Mouse (Mus musculus) kidney, adult 2 months (tissue): ENCODE results near the gene 1110059G10Rik. TPM values are rescaled to one million over a fixed set of nuclear protein-coding genes. Genes with fewer than 3 reads are reported as not detected.
A peak's percentile ranks its signal among the peaks of the same experiment; 100 is the strongest.

Experiments used
- DNase-seq: peaks from one replicate; pipeline ENCODE4 v3.0.0; 2021
- H3K27ac ChIP-seq: fragments of 200-500 bp; 2 replicates; pipeline ENCODE4 v1.5.1; 2012; ENCODE audit warnings: low read depth, low read length, control low read depth, inconsistent platforms; ENCODE audit not compliant: insufficient read depth
- H3K27me3 ChIP-seq: fragments of 200-500 bp; replicated peaks from 2 replicates; pipeline ENCODE4 v1.6.1; 2012; ENCODE audit warnings: mild to moderate bottlenecking, moderate library complexity, low read length, inconsistent platforms; ENCODE audit not compliant: control insufficient read depth, insufficient read depth
- H3K36me3 ChIP-seq: fragments of 200-500 bp; 2 replicates; pipeline ENCODE4 v1.6.1; 2012; ENCODE audit warnings: mild to moderate bottlenecking, moderate library complexity, low read length, inconsistent platforms; ENCODE audit not compliant: control insufficient read depth, insufficient read depth
- H3K4me1 ChIP-seq: fragments of 200-500 bp; 2 replicates; pipeline ENCODE4 v1.6.1; 2011; ENCODE audit warnings: low read length; ENCODE audit not compliant: control insufficient read depth, insufficient read depth
- H3K4me3 ChIP-seq: fragments of 200-500 bp; 2 replicates; pipeline ENCODE4 v1.5.1; 2011; ENCODE audit warnings: mild to moderate bottlenecking, low read depth, low read length, control low read depth; ENCODE audit not compliant: insufficient read depth
- CTCF ChIP-seq: fragments of 200-500 bp; conservative IDR thresholded peaks from 2 replicates; pipeline ENCODE4 v1.5.1; 2011; ENCODE audit warnings: low read depth, mild to moderate bottlenecking, control low read depth, low read length, moderate library complexity, mixed read lengths; ENCODE audit not compliant: insufficient read depth, insufficient read length
- POLR2A ChIP-seq: fragments of 200-500 bp; IDR thresholded peaks from one replicate; pipeline ENCODE4 v1.6.1; 2011; ENCODE audit warnings: low read depth, low read length, control low read depth
- WGBS: fragments of 180-500 bp; shearing (Covaris S2); methylation state at CpG from one replicate; pipeline ENCODE4 v1.1.7; 2018; 5-methylcytosine and 5-hydroxymethylcytosine counted together
- polyA plus RNA-seq: library from polyadenylated mRNA; depleted of rRNA; stranded (reverse); fragments of >200 nt; gene quantifications from 2 replicates; pipeline ENCODE4 v1.2.3, GENCODE M21; 2012; rRNA removed

The 1110059G10Rik gene
- 2.6 and 4.5 TPM in 2 replicates for polyA plus RNA-seq

GRCm38 (mm10) chr9:122950643-122951475, at the start of gene 1110059G10Rik, which contains the start of gene Kif15:
Gene 1110059G10Rik, minus strand, starts transcription at chr9:122951000.
Gene Kif15, plus strand, starts transcription at chr9:122951046.
- peak within 1 kb of the TSS; percentile 90 for H3K27ac ChIP-seq
- WGBS = under 1% methylated on average over 64 of the region's 64 CpGs
- H3K27me3 ChIP-seq = no peaks in the 10 kb centered on the region
- DNase-seq = peak; percentile 94
- no peak for TF ChIP-seq POLR2A
- TF ChIP-seq CTCF = no peak
- H3K4me1 ChIP-seq = 0 out of 2 replicates have a peak, but pooled peaks cover 2% of the 10 kb centered on the region
- H3K4me3 ChIP-seq = peak within 1 kb of the TSS; percentile 78
- H3K36me3 ChIP-seq = no peaks in the 10 kb centered on the region

- TF ChIP-seq POLR2A (no peak), CTCF (no peak)
- Histone ChIP-seq H3K4me3 (no peak overlapping the region), H3K4me1 (no peaks in the 10 kb centered on the region), H3K36me3 (no peaks in the 10 kb centered on the region), H3K27ac (no peak overlapping the region), H3K27me3 (no peaks in the 10 kb centered on the region)
- DNase-seq = no peak
- 94% methylated on average over 4 of the region's 4 CpGs for WGBS
Measured at GRCm38 (mm10) chr9:122999193-122999586, 48.4 kb upstream of the 1110059G10Rik start.

GRCm38 (mm10) chr9:122998406-122999192, 47.8 kb upstream of the 1110059G10Rik start:
- H3K27me3 ChIP-seq = no peaks in the 10 kb centered on the region
- no peak overlapping the region for H3K4me3 ChIP-seq
- no peak overlapping the region for H3K27ac ChIP-seq
- no peak for DNase-seq
- 93% methylated on average over 10 of the region's 10 CpGs for WGBS
- TF ChIP-seq CTCF (no peak), POLR2A (no peak)
- no peaks in the 10 kb centered on the region for H3K4me1 ChIP-seq
- H3K36me3 ChIP-seq = no peaks in the 10 kb centered on the region

- H3K36me3 ChIP-seq = peaks cover 19% of the 10 kb centered on the region
Measured at GRCm38 (mm10) chr9:122928915-122929314, 21.9 kb downstream of the 1110059G10Rik start.

GRCm38 (mm10) chr9:122922936-122923381, 27.8 kb downstream of the 1110059G10Rik start, which contains the start of gene Zfp105:
Gene Zfp105, plus strand, starts transcription at chr9:122923072.
- WGBS = 1% methylated on average over 43 of the region's 43 CpGs
- Histone ChIP-seq H3K27me3 (no peaks in the 10 kb centered on the region; the same call in 1 of the 2 replicates), H3K36me3 (peaks cover 5% of the 10 kb centered on the region), H3K4me3 (peak within 1 kb of the TSS; percentile 60), H3K27ac (no peak within 1 kb of the TSS), H3K4me1 (no peaks in the 10 kb centered on the region)
- peak; percentile 70 for DNase-seq
- no peak for TF ChIP-seq POLR2A
- no peak for TF ChIP-seq CTCF

More at GRCm38 (mm10) chr9:122928915-122929314, 21.9 kb downstream of the 1110059G10Rik start:
- H3K27me3 ChIP-seq = no peaks in the 10 kb centered on the region
- TF ChIP-seq CTCF (no peak), POLR2A (no peak)
- no peaks in the 10 kb centered on the region for H3K4me1 ChIP-seq
- WGBS = 99% methylated on average over 3 of the region's 3 CpGs
- no peak for DNase-seq
- no peak overlapping the region for H3K27ac ChIP-seq
- H3K4me3 ChIP-seq = no peak overlapping the region

- H3K27ac ChIP-seq = no peak overlapping the region
- no peak for DNase-seq
- no peaks in the 10 kb centered on the region for H3K4me1 ChIP-seq
- WGBS = 43% methylated on average over 3 of the region's 3 CpGs
- no peaks in the 10 kb centered on the region; the same call in 1 of the 2 replicates for H3K27me3 ChIP-seq
- peak overlapping the region; percentile 60; the same call in 1 of the 2 replicates for H3K4me3 ChIP-seq
- H3K36me3 ChIP-seq = peaks cover 2% of the 10 kb centered on the region
- TF ChIP-seq POLR2A = no peak
- TF ChIP-seq CTCF = no peak
Measured at GRCm38 (mm10) chr9:122922436-122922835, 28.4 kb downstream of the 1110059G10Rik start.
